Mouse (Mus musculus) adrenal gland (tissue): ENCODE data around the gene Haus4.

Source experiments
- intact Hi-C: fragments of 180-260 bp; cut with DNase I; formaldehyde crosslinking; loops from one replicate; pipeline ENCODE4 v1.15.1; 2025
- long read RNA-seq, 2 experiments: library from polyadenylated mRNA; unstranded; transcript quantifications; one replicate each; pipeline ENCODE4 v2.0.0; 2020; ENCODE audit warnings: borderline replicate concordance in 1 of 2; ENCODE audit not compliant: insufficient replicate concordance in 1 of 2

Haus4 gene
- long read RNA-seq, experiment 1, transcript Haus4-201 (10 exons, 1,587 nt): major isoform, 58 of 90 reads
- long read RNA-seq, experiment 1, partial matches to known transcripts: 6 of 90 reads
- long read RNA-seq, experiment 1, other reads (novel, unspliced or antisense): 24 of 90 reads
- long read RNA-seq, experiment 2, transcript Haus4-201 (10 exons, 1,587 nt): major isoform, 95 of 124 reads
- long read RNA-seq, experiment 2, partial matches to known transcripts: 3 of 124 reads
- long read RNA-seq, experiment 2, other reads (novel, unspliced or antisense): 26 of 124 reads

DNA sequence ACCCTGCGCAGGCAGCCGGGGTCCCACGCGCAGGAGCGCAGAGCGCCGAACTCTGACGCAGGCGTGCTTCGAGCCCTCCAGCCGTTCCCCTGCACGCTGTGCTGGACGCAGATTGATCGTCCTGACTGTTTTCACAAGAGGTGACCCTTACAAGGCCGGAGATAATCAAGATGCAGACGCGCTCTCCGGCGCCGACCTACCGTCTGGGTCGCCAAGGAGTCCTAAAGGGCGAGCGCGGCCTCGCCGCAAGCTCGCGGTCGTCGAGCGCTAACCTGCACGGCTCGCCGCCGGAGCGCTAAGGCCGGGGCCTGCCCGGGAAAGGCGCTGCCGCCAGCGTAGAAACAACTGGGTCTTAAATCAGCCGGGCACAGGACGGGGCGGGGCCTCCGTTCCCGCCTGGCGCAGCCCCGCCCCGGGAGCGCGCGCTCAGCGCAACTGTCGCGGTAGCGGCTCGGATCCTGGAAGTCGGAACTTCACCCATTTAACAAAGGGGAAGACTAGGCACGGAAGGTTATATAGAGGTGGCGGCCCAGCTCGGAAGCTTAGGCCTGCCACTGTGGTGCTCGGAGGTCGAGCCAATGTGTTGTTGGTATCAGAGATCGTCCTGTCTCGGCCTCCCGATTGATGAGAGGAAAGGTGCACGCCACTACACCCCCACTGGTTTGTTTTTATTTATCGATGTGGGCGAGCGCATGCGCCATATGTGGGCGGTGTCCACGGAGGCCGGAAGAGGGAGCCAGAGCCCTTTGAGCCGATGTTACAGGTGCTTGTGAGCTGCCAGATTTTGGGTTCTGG, at the start of gene Haus4:
Haus4 (minus strand) TSS at position 642 of the 795 bp plus-strand sequence.
- intact Hi-C loops: no loop called here

DNA sequence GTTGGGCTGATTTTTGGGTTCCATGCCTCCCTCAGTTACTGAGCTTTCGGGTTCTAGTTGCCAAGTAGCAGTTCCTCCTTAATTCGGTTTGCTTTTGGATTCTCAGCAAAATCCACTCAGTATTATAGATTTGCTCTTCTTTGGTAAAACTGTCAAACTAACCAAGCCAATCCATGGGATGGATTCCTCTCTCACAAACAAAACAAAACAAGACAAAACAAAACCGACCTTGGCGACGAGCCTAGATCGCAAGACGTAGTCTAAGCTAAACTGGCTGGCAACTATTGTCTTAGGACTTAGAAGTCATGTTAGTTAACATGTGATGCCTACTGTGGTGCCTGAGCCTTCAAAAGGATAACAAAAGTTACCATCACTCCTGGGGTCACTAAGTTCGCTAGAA, 49.3 kb upstream of the Haus4 start:
- intact Hi-C loops: no loop called here

DNA sequence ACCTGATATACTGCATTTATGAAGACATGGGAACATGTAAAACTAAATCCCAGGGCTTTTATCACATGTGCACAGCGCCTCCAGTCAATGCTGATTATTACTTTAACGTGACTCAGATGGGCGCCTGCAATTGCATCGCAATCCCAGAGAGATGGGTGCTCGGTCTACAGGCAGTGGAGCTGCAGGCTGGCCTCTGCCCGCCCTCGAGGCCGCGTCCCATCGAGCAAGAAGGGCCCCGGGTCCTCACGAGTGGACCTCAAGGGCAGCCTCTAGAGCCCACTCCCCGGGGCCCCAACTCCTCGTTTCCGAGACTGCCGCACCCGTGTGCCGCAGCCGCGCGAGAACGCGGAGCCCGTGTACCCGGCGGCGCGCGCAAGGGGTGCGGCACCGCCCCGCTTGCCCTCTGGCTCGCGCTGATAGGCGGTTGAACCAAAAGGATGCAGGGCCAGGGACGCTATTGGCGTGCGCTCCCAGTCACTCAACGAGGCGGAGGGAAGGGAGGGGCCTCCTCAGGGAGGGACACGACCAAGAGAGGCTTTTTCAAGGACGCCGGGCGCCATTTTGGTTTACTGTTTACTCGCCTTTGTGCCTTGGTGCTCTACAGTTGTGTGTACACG, 48.7 kb upstream of the Haus4 start:
- intact Hi-C loops: no loop called here

DNA sequence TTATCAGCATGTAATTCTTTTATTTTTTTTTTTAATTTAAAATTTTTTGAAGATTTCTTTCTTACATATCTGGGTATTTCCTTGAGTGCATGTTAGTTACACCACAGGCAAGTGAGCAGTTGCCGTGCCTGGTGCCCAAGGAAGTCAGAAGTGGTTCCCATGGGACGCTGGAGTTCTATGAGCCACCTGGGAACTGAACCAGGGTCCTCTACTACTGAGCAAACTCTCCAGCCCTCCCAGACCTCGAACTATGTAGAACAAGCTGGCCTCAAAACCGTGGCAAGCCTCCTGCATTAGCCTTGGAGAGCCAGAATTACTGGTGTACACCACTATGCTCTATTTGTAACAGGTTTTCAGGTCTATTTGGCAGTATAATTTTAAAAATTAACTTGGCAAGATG, 48.2 kb upstream of the Haus4 start:
- intact Hi-C loops: no loop called here

DNA sequence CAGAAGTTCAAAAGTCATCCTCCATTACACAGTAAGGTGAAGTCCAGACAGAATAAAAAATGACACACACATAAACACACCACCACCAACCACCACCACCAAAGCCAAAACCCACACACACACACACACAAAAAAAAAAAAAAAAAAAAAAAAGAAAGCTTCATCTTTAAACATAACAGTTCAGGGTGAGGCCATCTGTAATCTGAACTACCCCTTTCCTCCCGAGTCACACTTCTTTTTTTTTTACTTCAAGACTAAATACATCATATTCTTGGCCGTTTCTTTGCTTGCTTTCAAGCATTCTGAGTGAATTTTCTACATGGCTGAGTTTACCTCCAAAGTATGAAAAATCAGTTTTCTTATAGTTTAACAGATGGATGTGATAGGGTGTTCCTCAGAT, 47.2 kb upstream of the Haus4 start:
- intact Hi-C loops: no loop called here

GRCm38 (mm10) chr14:54597084-54597483, 42.7 kb upstream of the Haus4 start:
- intact Hi-C loops: no loop called here

- intact Hi-C loops: no loop called here
Measured at GRCm38 (mm10) chr14:54594631-54595414, 40.4 kb upstream of the Haus4 start.

DNA sequence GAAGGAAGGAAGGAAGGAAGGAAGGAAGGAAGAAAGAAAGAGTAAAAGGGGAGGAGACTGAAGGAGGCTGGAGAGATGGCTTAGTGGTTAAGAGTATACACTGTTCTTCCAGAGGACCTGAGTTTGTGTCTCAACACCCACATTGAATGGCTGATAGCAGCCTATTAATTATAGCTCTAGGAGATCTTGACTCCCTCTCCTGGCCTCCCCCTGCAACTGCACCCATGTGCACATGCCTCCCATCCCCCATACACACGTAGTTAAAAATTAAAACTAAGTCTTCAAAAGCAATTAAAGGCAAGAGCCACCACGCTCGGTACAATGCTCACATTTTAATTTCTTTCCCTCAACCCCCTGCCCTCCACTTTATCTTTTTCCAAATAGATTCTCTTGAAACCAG, 39.6 kb upstream of the Haus4 start:
- intact Hi-C loops: no loop called here

DNA sequence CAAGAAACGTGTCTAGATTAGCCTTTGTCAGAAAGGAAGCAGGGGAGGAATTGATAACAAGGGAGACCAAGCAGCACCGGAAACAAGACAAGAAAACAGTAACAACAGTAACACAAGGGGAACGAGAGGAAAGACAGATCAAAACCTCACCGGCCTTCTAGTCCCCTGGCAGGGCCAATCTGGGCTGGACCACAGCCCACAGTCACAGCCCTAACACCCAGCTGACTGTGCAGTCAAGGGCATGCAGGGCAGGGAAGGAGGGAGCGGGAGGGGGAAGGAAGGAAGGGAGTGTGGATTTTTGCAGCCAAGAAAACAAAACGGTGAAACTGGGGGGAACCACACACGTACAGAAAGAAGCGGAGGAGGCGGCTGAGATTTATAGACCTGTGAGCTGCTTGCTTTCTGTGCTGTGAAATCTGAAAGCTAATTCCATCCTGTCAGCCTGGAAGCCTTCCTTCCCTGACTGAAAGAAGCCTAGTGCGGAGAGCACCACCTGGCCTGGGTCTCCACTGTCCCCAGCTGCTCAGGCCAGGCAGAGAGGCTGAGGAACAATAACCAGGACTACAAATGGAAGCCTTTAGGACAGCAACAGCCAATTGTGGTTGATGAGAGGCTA, 38.0 kb upstream of the Haus4 start:
- intact Hi-C loops: no loop called here

- intact Hi-C loops: no loop called here
Measured at GRCm38 (mm10) chr14:54591056-54591455, 36.6 kb upstream of the Haus4 start.

DNA sequence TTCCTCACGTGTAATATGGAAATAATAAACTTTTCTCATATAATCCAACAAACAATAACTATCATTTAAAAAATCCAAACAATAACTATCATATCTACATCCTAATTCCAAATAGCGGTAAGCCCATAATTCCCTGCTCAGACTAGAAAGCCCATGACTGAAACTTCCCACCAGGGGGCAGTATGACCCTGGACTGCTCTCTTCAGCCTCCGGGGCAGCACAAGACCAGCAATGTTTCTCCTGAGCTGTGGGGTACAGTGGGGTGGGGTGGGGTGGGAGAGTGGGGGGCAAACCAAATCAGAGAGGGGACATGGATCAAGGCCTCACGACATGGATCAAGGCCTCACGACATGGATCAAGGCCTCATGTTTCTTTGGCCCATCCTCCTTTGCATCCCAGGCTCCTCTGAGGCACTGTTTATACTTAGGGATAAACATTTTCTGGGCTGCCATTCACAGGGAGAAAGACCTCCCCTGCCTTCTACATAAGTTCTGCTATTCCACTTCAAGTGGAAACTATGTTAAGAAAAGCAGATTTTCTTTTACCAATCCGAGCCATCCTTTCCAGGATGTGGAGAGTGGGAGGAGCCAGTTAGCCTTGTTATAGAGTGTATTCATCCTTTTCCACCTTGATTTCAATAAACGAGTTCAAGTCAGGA, 29.4 kb upstream of the Haus4 start:
- intact Hi-C loops: no loop called here

DNA sequence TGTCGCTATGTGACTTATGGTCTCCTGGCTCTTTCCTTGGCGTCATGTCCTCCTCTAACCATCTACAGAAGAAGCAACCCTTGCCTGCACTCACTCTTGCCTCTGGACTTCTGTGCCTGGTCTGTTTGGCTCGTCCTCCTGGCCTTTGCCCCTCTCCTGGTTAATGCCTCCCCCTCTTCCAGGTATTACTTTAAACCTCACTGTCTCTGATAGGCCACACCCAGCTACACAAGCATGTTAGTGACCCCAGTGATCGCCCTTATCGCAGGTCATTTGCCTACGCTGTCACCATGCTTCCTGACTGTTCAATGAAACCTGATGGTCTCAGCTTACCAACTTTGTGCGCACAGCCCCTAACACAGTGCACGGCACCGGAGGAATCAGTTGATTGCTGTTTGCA, 28.1 kb upstream of the Haus4 start:
- intact Hi-C loops: no loop called here

- intact Hi-C loops: no loop called here
Measured at GRCm38 (mm10) chr14:54579638-54580037, 25.2 kb upstream of the Haus4 start.

DNA sequence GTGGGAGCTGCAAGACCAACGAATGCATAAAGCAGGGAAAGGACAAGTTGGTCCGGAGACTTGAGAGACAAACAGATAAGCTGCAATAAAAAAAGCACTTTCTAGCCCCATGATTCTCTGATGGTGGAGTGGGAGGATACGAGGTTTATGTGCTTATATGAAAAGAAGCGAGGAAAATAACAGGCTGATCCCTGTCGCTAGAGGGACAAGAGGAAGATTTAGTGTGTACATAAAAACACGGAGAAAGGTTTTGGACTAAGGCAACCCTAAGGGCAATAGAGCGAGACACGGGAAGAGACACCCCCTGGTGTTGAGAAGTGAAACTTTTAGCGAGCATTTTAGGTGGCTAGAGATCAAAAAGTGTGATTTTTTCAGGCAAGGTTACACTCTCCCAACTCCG, 23.6 kb upstream of the Haus4 start:
- intact Hi-C loops: no loop called here

DNA sequence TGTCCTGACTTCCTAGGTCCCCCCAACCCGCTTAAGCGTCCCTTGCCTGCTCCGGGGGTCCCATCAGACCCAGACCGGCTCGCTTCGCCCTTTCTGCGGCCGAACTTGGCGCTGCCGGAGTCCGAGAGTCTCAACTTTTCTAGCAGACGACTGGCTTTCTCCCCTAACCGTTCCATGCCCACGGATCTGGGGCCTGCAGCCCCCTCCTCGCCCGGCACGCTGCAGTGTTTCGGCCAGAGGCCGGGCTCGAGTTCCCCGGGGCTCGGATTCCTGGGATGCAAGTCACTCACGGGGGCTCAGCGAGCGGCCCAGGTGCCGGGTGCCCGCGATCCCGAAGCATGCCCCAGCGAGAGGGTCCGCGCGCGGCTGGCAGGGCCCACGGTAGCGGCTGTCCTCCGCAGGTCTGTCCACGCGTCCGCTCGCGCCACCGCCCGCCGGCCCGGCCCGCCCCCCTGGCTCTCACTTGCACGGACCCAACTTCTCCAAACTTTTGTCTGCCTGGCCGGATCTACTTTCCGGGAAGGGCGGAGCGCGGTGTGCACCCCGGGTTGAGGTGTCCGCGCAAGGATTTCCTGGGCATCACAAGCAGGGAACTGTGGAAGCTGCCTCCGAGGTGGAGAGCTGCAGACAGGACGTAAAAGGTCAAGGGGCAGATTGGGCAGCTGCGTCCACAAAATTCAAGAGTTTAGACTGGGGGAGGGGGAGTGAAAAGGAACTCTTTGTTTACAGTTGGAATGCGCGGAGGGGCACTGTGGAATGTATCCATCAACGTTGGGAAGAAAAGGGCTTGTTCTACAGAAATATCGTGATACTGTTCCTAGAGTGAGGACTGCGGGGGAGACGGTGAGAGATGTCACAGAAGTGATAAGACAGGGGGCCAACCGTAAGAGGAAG, 22.9 kb upstream of the Haus4 start, which contains the start of gene Ajuba:
Ajuba (minus strand) TSS at position 470 of the 894 bp plus-strand sequence.
- intact Hi-C loops: no loop called here

- intact Hi-C loops: no loop called here
Measured at GRCm38 (mm10) chr14:54576241-54577088, 22.0 kb upstream of the Haus4 start.

- intact Hi-C loops: no loop called here
Measured at GRCm38 (mm10) chr14:54575631-54576030, 21.2 kb upstream of the Haus4 start.

DNA sequence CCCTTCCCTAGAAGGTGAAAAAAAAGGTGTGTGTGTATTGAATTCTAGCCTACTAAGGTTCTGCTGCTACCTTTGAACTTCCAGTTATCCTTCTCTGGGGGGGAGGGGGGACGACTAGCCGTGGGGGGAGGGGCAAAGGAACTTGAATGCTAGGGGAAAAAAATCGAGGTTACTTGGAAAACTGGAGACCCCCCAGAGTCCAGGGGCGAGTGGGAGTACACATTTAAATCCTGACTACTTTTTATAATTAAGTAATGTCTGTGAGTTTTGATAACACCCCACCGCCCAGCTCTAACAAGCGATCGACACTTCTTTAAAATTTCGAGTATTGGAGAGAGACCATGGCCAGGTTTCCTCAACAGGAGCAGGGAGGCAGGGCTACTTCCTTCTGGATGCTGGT, 20.6 kb upstream of the Haus4 start:
- intact Hi-C loops: no loop called here

- intact Hi-C loops: no loop called here
Measured at GRCm38 (mm10) chr14:54574253-54574652, 19.8 kb upstream of the Haus4 start.
